Mouse (Mus musculus) kidney, embryonic 16.5 days (tissue): ENCODE data around the gene Prkacb. TPM values are rescaled to one million over a fixed set of nuclear protein-coding genes. Genes with fewer than 3 reads are reported as not detected.

Experiments used
- ATAC-seq: fragments of 200-750 bp; cut with Nextera tagmentation; 2 replicates; pipeline ENCODE4 v1.8.0; 2017; ENCODE audit warnings: moderate TSS enrichment; ENCODE audit not compliant: low FRiP score, low TSS enrichment
- H3K27ac ChIP-seq: fragments of 300-500 bp; sonication (generic); 2 replicates; pipeline ENCODE4 v1.5.1; 2014; ENCODE audit warnings: low read length
- H3K27me3 ChIP-seq: fragments of 300-500 bp; sonication (generic); 2 replicates; pipeline ENCODE4 v1.6.1; 2014; ENCODE audit warnings: low read length, control low read depth, mixed read lengths; ENCODE audit not compliant: insufficient read depth
- H3K36me3 ChIP-seq: fragments of 300-500 bp; sonication (generic); 2 replicates; pipeline ENCODE4 v1.6.1; 2014; ENCODE audit warnings: low read length, control low read depth, mixed read lengths; ENCODE audit not compliant: insufficient read depth
- H3K4me1 ChIP-seq: fragments of 300-500 bp; sonication (generic); 2 replicates; pipeline ENCODE4 v1.6.1; 2014; ENCODE audit warnings: low read length, control low read depth, mixed read lengths; ENCODE audit not compliant: insufficient read depth
- H3K4me2 ChIP-seq: fragments of 300-500 bp; sonication (generic); replicated peaks from 2 replicates; pipeline ENCODE4 v1.6.1; 2014; ENCODE audit warnings: low read depth, low read length
- H3K4me3 ChIP-seq: fragments of 300-500 bp; sonication (generic); 2 replicates; pipeline ENCODE4 v1.5.1; 2014; ENCODE audit warnings: mild to moderate bottlenecking, low read length
- H3K9ac ChIP-seq: fragments of 300-500 bp; sonication (generic); replicated peaks from 2 replicates; pipeline ENCODE4 v1.6.1; 2014; ENCODE audit warnings: low read length
- H3K9me3 ChIP-seq: fragments of 300-500 bp; sonication (generic); 2 replicates; pipeline ENCODE4 v1.6.1; 2016; ENCODE audit warnings: low read length, control low read depth
- WGBS: fragments of 180-500 bp; shearing (Covaris S2); extraction: QIAGEN DNeasy Blood & Tissue Kit; methylation state at CpG from one replicate; pipeline ENCODE4 v1.1.7; 2014; 5-methylcytosine and 5-hydroxymethylcytosine counted together
- polyA plus RNA-seq: library from polyadenylated mRNA; unstranded; fragments of >200 nt; fragmentation: Nextera tagmentation; extraction: Ambion mirVana; gene quantifications from 2 replicates; pipeline ENCODE4 v1.2.1, GENCODE M21; 2015

Gene Prkacb
- polyA plus RNA-seq, 1 experiment from 2014 or later, result 65.4 TPM

DNA sequence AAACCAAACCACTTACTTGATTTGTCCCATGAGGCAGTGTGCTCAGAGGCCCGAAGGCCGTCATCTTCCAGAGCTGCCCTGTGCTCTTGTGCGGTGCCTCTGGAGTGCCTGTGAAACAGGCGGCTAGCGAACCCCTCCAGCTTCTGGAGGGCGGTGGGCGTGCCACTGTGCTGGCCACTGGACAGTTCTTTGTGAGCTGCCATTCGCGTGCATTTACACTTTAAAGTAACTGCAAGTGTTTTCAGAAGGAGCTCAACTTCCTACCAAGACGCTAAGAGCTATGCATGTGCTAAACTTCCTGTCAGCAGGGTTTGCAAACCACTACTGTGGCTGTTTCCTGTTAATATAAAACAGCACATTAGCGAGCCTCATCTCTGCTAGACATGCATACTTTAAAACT is 31.7 kb downstream of the Prkacb start:
- Histone ChIP-seq H3K4me3 (peak overlapping the region; percentile 18), H3K27me3 (no peaks in the 10 kb centered on the region), H3K4me2 (peak overlapping the region; percentile 41), H3K4me1 (peaks cover 15% of the 10 kb centered on the region; the same call in 1 of the 2 replicates), H3K27ac (peak overlapping the region; percentile 59), H3K9ac (no peak overlapping the region), H3K36me3 (no peaks in the 10 kb centered on the region), H3K9me3 (no peaks in the 10 kb centered on the region)
- WGBS, result 17% methylated on average over 11 of the region's 11 CpGs
- no peak; the same call in 1 of the 2 replicates for ATAC-seq

DNA sequence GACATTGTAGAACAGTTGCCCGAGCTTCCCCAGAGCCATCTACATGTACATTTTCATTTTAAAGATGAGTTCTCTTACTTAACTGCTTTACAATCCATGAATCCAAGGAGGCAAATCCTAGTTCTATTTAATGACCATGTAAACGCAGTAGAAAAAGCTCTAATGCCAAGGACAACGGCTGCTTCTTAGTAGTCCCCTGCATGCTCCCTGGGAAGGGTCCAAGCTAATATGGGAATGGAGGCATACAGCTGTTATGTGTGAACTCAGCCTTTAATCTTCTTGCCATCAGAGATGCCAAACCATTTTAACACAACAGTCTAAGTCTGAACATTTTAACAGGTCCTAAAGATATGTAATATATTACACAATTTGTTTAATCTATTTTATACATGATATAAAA is 32.5 kb downstream of the Prkacb start:
- no peak overlapping the region for H3K4me2 ChIP-seq
- H3K4me3 ChIP-seq, result no peak overlapping the region
- H3K36me3 ChIP-seq, result no peaks in the 10 kb centered on the region
- no peak overlapping the region for H3K27ac ChIP-seq
- 85% methylated on average over 3 of the region's 3 CpGs for WGBS
- ATAC-seq, result no peak
- no peaks in the 10 kb centered on the region for H3K27me3 ChIP-seq
- no peaks in the 10 kb centered on the region for H3K9me3 ChIP-seq
- H3K9ac ChIP-seq, result no peak overlapping the region
- peaks cover 15% of the 10 kb centered on the region; the same call in 1 of the 2 replicates for H3K4me1 ChIP-seq

DNA sequence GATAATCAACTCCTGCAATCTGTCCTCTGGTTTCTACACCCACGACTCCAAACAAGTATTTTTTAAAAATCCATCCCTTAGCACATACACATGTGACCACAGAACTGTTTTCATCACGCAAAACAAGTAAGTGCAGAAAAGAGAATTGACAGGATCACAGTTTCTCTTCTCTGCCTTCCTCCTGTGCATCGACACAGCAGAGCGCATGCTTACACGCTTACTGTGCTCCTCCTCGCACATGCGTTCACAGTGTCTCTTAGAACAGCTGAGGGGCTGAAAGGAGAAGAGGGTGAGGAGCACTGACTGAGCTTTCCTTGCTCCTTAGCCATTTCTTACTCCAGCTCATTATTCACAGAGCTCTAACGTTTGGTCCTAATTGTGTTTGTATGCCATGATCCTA is 33.9 kb downstream of the Prkacb start:
- peaks cover 15% of the 10 kb centered on the region; the same call in 1 of the 2 replicates for H3K4me1 ChIP-seq

DNA sequence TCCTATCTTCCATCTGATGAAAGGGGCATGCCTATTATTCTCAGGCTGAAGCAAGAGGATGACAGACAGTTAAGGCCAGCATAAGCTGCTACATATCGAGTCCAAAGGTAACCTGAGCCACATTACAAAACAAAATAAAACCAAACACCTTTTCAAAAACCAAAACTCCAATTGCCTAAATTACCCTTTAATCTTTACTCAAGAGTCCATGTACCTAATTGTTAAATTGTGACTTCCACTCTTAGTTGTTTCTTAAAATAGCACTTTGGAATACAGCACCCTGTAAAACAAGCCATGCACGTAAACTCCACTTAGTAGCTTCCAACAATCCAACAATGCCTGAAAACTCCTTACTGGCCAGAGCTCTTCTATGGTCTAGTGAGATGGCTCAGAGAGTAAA is 34.3 kb downstream of the Prkacb start:
- no peak overlapping the region for H3K9ac ChIP-seq
- H3K4me2 ChIP-seq, result no peak overlapping the region
- H3K27ac ChIP-seq, result no peak overlapping the region
- WGBS, result 48% methylated on average over 2 of the region's 2 CpGs
- H3K4me1 ChIP-seq, result peaks cover 15% of the 10 kb centered on the region; the same call in 1 of the 2 replicates
- H3K36me3 ChIP-seq, result no peaks in the 10 kb centered on the region
- ATAC-seq, result no peak
- H3K9me3 ChIP-seq, result no peaks in the 10 kb centered on the region
- H3K27me3 ChIP-seq, result no peaks in the 10 kb centered on the region
- H3K4me3 ChIP-seq, result no peak overlapping the region

More for the DNA sequence above, 33.9 kb downstream of the Prkacb start:
- ATAC-seq, result no peak
- WGBS, result 83% methylated on average over 8 of the region's 8 CpGs
- Histone ChIP-seq H3K4me3 (no peak overlapping the region), H3K36me3 (no peaks in the 10 kb centered on the region), H3K27ac (no peak overlapping the region), H3K9me3 (no peaks in the 10 kb centered on the region), H3K9ac (no peak overlapping the region), H3K4me2 (no peak overlapping the region), H3K27me3 (no peaks in the 10 kb centered on the region)

DNA sequence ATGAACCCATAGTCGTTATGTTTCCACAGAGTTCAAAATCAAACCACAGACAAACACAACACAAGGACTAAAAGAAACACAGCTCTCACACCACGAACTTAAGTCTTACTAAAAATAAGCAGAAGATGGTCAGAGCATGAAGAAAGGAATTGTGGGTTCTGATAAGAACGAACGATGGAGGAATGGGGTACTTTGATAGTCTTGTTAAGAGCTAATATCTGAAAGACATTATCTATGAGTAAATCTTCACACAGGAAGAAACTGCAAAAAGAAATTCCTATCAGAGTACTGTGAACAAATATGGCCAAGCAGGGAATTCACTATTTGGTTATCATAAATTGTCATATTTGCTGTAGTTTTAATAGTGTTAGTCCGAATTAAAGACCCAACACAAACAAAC is 36.1 kb downstream of the Prkacb start:
- Histone ChIP-seq H3K27me3 (no peaks in the 10 kb centered on the region), H3K4me1 (peaks cover 9% of the 10 kb centered on the region; the same call in 1 of the 2 replicates), H3K9ac (no peak overlapping the region), H3K27ac (no peak overlapping the region), H3K9me3 (no peaks in the 10 kb centered on the region), H3K4me3 (no peak overlapping the region), H3K36me3 (no peaks in the 10 kb centered on the region), H3K4me2 (no peak overlapping the region)
- WGBS, result 77% methylated on average over 5 of the region's 5 CpGs
- no peak for ATAC-seq

DNA sequence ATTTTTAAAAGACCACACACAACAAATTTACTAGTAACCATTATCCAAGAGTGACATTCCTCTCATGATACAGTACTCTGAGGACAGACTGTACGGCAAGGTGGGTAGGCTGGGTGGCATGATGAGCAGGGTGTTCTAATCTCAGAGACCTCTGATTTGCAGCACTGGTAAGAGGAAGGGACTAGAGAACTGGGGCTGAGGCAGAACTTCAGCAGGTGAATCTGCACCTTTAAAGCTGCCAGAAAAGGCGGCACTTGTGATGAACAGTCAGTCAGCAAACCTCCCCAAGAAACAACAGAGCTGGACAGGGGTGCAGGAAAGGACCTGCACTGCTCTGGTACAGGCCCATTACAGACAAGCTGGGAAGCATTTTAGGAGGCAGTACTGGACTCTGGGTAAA is 41.9 kb downstream of the Prkacb start:
- Histone ChIP-seq H3K36me3 (no peaks in the 10 kb centered on the region), H3K9me3 (no peaks in the 10 kb centered on the region), H3K27ac (no peak overlapping the region), H3K27me3 (no peaks in the 10 kb centered on the region), H3K4me1 (peaks cover 6% of the 10 kb centered on the region; the same call in 1 of the 2 replicates), H3K4me3 (no peak overlapping the region), H3K4me2 (no peak overlapping the region), H3K9ac (no peak overlapping the region)
- 77% methylated on average over 2 of the region's 2 CpGs for WGBS
- ATAC-seq, result no peak

DNA sequence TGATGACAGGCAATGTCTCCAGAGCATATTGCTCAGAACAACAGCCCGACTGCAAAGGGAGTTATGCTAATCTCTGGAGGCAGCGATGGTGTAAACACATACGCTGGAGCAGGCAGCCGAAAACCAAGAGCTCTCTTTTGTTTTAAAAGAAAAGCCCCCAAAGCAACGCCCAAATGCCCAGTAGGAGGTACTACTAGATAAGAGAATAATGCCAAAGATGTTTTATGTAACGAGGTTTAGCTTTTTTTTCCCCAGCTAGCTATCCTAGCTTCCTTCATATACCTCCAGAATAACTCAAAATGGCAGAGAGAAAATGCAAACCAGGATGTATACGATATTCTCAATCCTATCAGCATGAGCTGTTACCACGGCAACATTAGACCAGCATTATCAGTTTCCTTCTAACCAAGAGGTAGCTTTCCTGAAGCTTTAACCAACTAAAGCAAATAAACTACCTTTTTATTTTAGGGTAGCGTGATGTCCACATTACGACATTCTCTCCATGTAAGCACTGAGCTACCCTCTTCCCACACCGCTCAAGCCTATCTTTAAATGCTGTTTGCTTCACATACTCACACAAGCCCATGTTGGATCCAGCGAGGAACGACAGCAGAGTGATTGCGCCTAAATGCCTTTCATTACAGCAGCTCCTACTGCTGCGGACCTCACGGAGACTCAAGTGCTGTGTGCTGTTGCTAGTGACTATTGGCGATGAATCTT is 42.7 kb downstream of the Prkacb start:
- Histone ChIP-seq H3K9me3 (no peaks in the 10 kb centered on the region), H3K9ac (no peak overlapping the region), H3K36me3 (no peaks in the 10 kb centered on the region), H3K27me3 (no peaks in the 10 kb centered on the region), H3K27ac (no peak overlapping the region), H3K4me3 (no peak overlapping the region), H3K4me2 (peak overlapping the region; percentile 13; the same call in 1 of the 2 replicates), H3K4me1 (peaks cover 6% of the 10 kb centered on the region; the same call in 1 of the 2 replicates)
- WGBS, result 48% methylated on average over 17 of the region's 17 CpGs
- ATAC-seq, result no peak

DNA sequence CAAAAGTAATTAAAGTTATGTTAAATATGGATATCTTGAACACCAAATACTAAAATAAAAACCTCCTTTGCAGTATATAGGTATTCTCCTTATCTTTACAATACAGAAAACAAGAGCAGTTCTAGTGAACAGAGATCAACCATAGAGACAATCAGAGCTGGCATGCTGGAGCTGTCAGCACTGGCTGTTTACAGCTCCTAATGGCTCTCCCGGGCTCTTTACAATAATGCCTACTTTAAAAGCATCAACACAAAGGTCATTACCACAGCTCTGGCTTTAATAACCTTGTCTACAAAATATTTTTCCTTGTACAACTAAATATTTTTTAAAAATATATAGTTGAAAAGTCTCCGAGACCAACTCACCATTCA is 43.2 kb downstream of the Prkacb start:
- Histone ChIP-seq H3K27ac (no peak overlapping the region), H3K4me1 (peaks cover 6% of the 10 kb centered on the region; the same call in 1 of the 2 replicates), H3K27me3 (no peaks in the 10 kb centered on the region), H3K4me3 (no peak overlapping the region), H3K4me2 (no peak overlapping the region), H3K9me3 (no peaks in the 10 kb centered on the region), H3K9ac (no peak overlapping the region), H3K36me3 (no peaks in the 10 kb centered on the region)
- 44% methylated on average over 2 of the region's 2 CpGs for WGBS
- no peak for ATAC-seq

DNA sequence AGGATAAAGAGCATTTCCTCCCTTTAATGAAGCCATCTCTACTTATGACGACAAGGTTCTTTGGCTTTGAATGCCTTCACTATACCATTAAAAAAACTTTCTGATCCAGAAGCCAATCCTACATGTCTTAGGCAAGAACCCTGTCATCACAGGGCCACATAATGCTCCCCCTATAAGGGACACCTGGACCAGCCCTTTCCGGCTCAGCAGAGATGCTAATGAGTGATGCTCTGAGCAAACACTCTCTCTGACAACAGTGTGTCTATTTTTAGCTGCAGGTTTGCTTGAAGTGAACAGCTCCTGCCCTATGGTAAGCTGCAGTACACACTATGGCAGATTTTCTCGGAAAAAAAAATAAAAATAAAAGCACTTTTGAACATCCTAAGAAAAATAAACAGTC is 43.9 kb downstream of the Prkacb start:
- Histone ChIP-seq H3K36me3 (no peaks in the 10 kb centered on the region), H3K27me3 (no peaks in the 10 kb centered on the region), H3K27ac (no peak overlapping the region), H3K9ac (no peak overlapping the region), H3K4me1 (peaks cover 6% of the 10 kb centered on the region; the same call in 1 of the 2 replicates), H3K9me3 (no peaks in the 10 kb centered on the region), H3K4me3 (no peak overlapping the region), H3K4me2 (no peak overlapping the region)
- 68% methylated on average over 3 of the region's 3 CpGs for WGBS
- no peak for ATAC-seq

DNA sequence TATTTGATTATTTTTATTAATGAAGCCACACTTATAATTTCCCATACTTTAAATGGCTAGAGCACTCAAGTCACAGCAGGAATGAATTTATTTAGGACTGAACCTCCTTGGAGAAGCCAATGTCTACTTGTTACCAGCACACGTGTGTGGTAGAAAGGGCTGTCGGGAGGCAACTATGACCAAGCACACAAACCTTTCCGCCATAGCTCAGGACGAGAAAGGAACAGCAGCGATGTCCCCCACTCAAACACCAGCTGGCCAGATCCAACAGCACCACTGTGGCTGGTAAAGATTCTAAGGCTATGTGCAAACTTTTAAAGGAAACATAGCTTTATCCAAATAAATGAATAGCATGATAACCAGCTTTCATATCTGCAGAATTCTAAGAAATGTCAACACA is 44.4 kb downstream of the Prkacb start:
- no peak overlapping the region for H3K4me3 ChIP-seq
- WGBS, result 95% methylated on average over 5 of the region's 5 CpGs
- H3K9me3 ChIP-seq, result no peaks in the 10 kb centered on the region
- no peaks in the 10 kb centered on the region for H3K36me3 ChIP-seq
- H3K27ac ChIP-seq, result no peak overlapping the region
- H3K4me1 ChIP-seq, result peaks cover 6% of the 10 kb centered on the region; the same call in 1 of the 2 replicates
- no peak overlapping the region for H3K4me2 ChIP-seq
- no peaks in the 10 kb centered on the region for H3K27me3 ChIP-seq
- ATAC-seq, result no peak
- no peak overlapping the region for H3K9ac ChIP-seq
